Mouse (Mus musculus): ENCODE results near the gene Gpr107. TPM values are rescaled to one million over a fixed set of nuclear protein-coding genes. Genes with fewer than 3 reads are reported as not detected.

Gpr107 gene
- polyA plus RNA-seq, 2 experiments: 5.4 to 8.6 TPM

DNA sequence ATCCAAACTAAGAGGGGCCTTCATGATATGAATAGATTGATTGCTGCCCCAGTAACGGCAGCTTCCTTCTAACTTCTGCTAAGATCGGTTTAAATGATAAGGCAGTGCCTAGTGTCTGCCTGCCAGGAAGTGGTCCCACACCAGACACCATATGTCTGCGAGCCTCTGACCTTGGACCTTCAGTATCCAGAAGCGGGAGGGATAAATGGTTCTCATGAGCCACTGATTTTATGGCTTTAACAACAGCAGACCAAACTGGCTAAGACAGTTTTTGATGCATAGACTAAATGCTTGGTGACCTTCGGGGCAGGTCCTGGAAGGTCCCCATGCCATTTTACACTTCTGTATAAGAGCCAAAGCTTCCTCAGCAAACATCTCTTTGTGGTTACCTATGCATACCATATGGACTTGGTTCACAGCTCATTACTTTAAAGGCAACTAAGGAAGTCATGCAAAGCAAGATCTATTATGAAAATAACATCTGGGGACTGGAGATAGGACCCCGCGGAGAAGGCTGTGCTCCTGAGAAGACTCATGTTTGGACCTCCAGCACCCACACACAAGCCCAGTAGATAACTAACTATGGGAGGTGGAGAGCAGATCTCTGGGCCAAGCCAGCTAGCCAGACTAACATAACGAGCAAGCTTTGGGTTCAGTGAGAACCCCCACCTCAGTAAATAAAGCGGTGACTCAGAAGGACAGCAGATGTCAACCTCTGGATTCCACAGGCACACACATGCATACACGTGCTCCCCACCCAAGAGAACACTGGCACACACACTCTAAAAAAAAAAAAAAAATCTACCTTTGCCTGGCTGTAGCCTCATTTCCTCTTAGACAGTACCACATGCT lies 36.8 kb upstream of the Gpr107 start:
- peak; percentile 83 for ATAC-seq (ENCODE audit: insufficient read depth)
- Histone ChIP-seq H3K27ac (peak overlapping the region; percentile 52), H3K36me3 (replicated peaks; ENCODE audit: control insufficient read depth, insufficient read depth, low read depth) (no peaks in the 10 kb centered on the region), H3K9ac (replicated peaks) (no peak overlapping the region), H3K4me3 (ENCODE audit: insufficient read depth in 1 of 2, low read depth in 2 of 2, low read length in 2 of 2) (0 out of 4 replicates have a peak overlapping the region, but pooled peaks of 1 of the 2 experiments have one; percentile 6), H3K4me2 (ENCODE audit: low read depth) (peak overlapping the region; percentile 28), H3K4me1 (replicated peaks; ENCODE audit: control insufficient read depth in 2 of 2, insufficient read depth in 2 of 2, low read length in 1 of 2) (peaks cover 12 to 40% of the 10 kb centered on the region in 2 experiments), H3K27me3 (ENCODE audit: control insufficient read depth, insufficient read depth, low read length) (no peaks in the 10 kb centered on the region), H3K9me3 (ENCODE audit: control insufficient read depth, low read length) (no peaks in the 10 kb centered on the region)
- WGBS (ENCODE audit: insufficient replicate concordance): 4% methylated on average over 10 of the region's 10 CpGs
- no peak for TF ChIP-seq CTCF (IDR thresholded peaks at IDR 0.05; ENCODE audit: low read depth)
- TF ChIP-seq EP300 (IDR thresholded peaks at IDR 0.05; ENCODE audit: low read depth): peak; percentile 53
- peak; percentile 30 to 34 (median 32) for DNase-seq (ENCODE audit: low read depth in 3 of 3, low spot score in 3 of 3)

DNA sequence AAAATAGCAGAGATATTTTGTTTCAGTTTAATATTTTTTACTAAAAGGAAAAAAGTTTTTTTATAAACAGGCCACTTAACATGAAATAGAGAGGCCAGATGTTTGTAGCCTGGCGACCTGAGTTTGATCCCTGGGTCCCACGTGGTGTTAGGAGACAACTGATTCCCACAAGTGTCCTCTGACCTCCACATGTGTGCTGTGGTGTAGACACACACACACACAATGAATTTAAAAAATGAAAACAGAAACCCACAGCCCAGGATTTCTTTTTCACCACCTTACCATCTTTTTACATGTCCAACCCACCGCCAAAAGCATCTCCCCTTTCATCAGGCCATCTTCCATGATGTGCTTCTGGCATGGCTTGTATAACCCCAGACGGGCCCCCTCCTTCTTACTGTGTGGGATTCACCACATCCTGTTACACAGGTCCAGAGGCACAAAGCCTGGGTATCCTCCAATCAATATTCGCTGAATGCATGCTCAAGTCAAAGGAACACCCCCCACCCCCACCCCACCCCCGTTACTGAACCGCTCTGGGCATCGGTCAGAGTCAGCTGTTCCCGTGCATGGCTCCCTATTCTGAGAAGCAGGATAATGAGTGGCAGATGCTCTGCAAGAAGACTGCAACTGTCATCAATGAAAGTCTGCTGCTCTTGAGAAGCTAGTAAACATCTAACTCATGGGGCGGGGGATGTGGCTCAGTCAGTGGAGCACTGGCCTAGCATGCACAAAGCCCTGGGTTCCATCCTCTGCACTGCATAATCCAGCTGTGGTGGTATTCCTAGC lies 36.0 kb upstream of the Gpr107 start:
- Histone ChIP-seq H3K4me3 (ENCODE audit: insufficient read depth in 1 of 2, low read depth in 2 of 2, low read length in 2 of 2) (no peak overlapping the region), H3K27me3 (ENCODE audit: control insufficient read depth, insufficient read depth, low read length) (no peaks in the 10 kb centered on the region), H3K4me1 (replicated peaks; ENCODE audit: control insufficient read depth in 2 of 2, insufficient read depth in 2 of 2, low read length in 1 of 2) (peaks cover 12 to 42% of the 10 kb centered on the region in 2 experiments), H3K4me2 (ENCODE audit: low read depth) (no peak overlapping the region), H3K36me3 (replicated peaks; ENCODE audit: control insufficient read depth, insufficient read depth, low read depth) (no peaks in the 10 kb centered on the region), H3K27ac (no peak overlapping the region), H3K9ac (replicated peaks) (no peak overlapping the region), H3K9me3 (ENCODE audit: control insufficient read depth, low read length) (no peaks in the 10 kb centered on the region)
- TF ChIP-seq CTCF (IDR thresholded peaks at IDR 0.05; ENCODE audit: low read depth) (no peak), EP300 (IDR thresholded peaks at IDR 0.05; ENCODE audit: low read depth) (no peak)
- DNase-seq (ENCODE audit: low read depth in 3 of 3, low spot score in 3 of 3) (no peak), ATAC-seq (ENCODE audit: insufficient read depth) (no peak)
- WGBS (ENCODE audit: insufficient replicate concordance): 24% methylated on average over 10 of the region's 10 CpGs

DNA sequence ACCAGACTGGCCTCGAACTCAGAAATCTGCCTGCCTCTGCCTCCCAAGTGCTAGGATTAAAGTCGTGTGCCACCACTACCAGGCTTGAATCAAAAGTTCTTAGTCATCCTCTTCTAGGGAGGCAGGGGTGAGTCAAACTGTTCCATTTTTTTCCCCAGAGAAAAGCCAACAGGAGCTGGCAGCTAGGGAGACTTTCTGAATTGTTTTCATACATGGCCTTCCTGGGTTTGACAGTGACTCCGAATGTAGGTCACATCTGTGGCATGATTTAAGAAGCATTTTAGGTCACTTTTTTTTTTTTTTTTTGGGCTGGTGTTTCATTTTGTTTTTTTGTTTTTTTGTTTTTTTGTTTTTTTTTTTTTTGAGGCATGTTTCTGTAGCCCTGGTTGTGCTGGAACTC lies 33.9 kb upstream of the Gpr107 start:
- H3K36me3 ChIP-seq (replicated peaks; ENCODE audit: control insufficient read depth, insufficient read depth, low read depth): no peaks in the 10 kb centered on the region
- DNase-seq (ENCODE audit: low read depth in 3 of 3, low spot score in 3 of 3) (no peak), ATAC-seq (ENCODE audit: insufficient read depth) (no peak)
- H3K4me2 ChIP-seq (ENCODE audit: low read depth): no peak overlapping the region
- no peaks in the 10 kb centered on the region for H3K27me3 ChIP-seq (ENCODE audit: control insufficient read depth, insufficient read depth, low read length)
- H3K9me3 ChIP-seq (ENCODE audit: control insufficient read depth, low read length): no peaks in the 10 kb centered on the region
- no peak overlapping the region for H3K27ac ChIP-seq
- H3K4me3 ChIP-seq (ENCODE audit: insufficient read depth in 1 of 2, low read depth in 2 of 2, low read length in 2 of 2): no peak overlapping the region
- no peak overlapping the region for H3K9ac ChIP-seq (replicated peaks)
- no peak for TF ChIP-seq EP300 (IDR thresholded peaks at IDR 0.05; ENCODE audit: low read depth)
- no peak for TF ChIP-seq CTCF (IDR thresholded peaks at IDR 0.05; ENCODE audit: low read depth)
- 48% methylated on average over 3 of the region's 3 CpGs for WGBS (ENCODE audit: insufficient replicate concordance)
- H3K4me1 ChIP-seq (replicated peaks; ENCODE audit: control insufficient read depth in 2 of 2, insufficient read depth in 2 of 2, low read length in 1 of 2): peaks cover 12 to 42% of the 10 kb centered on the region in 2 experiments

DNA sequence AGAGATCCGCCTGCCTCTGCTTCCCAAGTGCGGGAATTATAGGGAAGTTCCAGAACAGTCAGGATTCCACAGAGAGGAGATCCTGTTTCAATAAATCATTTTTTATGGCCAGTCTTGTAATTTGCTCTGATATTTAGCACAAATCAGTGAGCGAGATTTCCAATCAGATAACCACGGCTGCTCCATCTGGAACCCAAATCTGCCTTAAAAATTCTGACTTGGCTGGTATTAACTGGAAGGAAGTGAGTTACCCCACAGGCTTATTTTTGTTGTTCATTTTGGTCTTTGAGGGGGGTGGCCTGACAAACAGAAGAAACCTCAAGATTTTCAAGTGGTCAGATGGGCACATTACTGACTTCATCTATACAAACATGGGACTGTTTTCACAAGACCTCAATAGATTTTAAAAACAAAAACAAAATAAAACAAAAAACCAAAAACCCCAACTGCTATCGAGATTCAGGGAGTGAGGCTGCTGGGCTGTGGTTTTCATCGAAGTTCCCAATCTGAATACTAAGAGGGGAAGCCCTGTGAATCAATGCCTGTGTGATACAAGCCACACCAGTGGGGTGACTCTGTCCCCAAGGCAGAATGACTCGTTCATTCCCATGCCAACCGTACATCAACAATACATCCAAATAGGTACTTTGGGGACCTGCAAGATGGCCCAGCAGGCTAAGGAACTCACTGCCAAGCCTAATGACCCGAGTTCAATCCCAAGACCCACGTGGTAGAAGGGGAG lies 33.3 kb upstream of the Gpr107 start:
- H3K4me2 ChIP-seq (ENCODE audit: low read depth): no peak overlapping the region
- no peak overlapping the region for H3K4me3 ChIP-seq (ENCODE audit: insufficient read depth in 1 of 2, low read depth in 2 of 2, low read length in 2 of 2)
- TF ChIP-seq EP300 (IDR thresholded peaks at IDR 0.05; ENCODE audit: low read depth) (no peak), CTCF (IDR thresholded peaks at IDR 0.05; ENCODE audit: low read depth) (no peak)
- peaks cover 12 to 42% of the 10 kb centered on the region in 2 experiments for H3K4me1 ChIP-seq (replicated peaks; ENCODE audit: control insufficient read depth in 2 of 2, insufficient read depth in 2 of 2, low read length in 1 of 2)
- 53% methylated on average over 10 of the region's 10 CpGs for WGBS (ENCODE audit: insufficient replicate concordance)
- ATAC-seq (ENCODE audit: insufficient read depth) (no peak), DNase-seq (ENCODE audit: low read depth in 3 of 3, low spot score in 3 of 3) (no peak)
- H3K9ac ChIP-seq (replicated peaks): no peak overlapping the region
- no peaks in the 10 kb centered on the region for H3K27me3 ChIP-seq (ENCODE audit: control insufficient read depth, insufficient read depth, low read length)
- no peak overlapping the region for H3K27ac ChIP-seq
- no peaks in the 10 kb centered on the region for H3K9me3 ChIP-seq (ENCODE audit: control insufficient read depth, low read length)
- no peaks in the 10 kb centered on the region for H3K36me3 ChIP-seq (replicated peaks; ENCODE audit: control insufficient read depth, insufficient read depth, low read depth)

All from liver, embryonic 14.5 days (tissue).